Mouse (Mus musculus) heart, postnatal 10 days (tissue): Measurements from ENCODE around the gene Pard3b. TPM values are rescaled to one million over a fixed set of nuclear protein-coding genes. Genes with fewer than 3 reads are reported as not detected.

Experiments
- DNase-seq, 2 experiments: peaks; one replicate each; pipeline ENCODE4 v3.0.0; 2021
- intact Hi-C: fragments of 180-260 bp; cut with DNase I; formaldehyde crosslinking; loops from one replicate; pipeline ENCODE4 v1.15.1; 2025
- total RNA-seq, 2 experiments: library from RNA; stranded (reverse); gene quantifications; 2 replicates each; pipeline ENCODE4 v1.2.3; 2021

Gene Pard3b
- total RNA-seq, 2 experiments from 2014 or later: 16.4 to 16.6 TPM

DNA sequence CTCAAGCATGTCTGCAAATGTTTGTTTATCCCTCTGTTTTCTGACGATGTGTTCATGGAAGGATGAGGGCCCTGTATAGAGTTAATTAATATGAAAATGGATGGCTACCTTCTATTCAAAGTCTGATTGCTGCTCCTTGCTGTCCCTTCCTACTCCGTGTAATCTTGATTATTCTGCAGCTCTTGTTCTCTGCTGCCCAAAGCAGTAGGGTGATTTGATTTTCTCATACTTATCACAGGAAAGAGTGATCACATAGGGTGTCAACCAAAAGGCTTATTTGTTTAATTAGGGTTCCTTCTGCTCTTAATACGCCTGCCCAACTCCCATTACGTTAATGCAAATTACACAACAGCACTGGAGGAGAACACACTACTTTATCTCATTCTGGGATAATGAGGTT is 716.9 kb downstream of the Pard3b start:
- no peak for DNase-seq

GRCm38 (mm10) chr1:62374427-62375050 is 735.9 kb downstream of the Pard3b start:
- intact Hi-C loops: no loop called here
- DNase-seq: no peak

More for the DNA sequence above, 716.9 kb downstream of the Pard3b start:
- intact Hi-C loops: no loop called here

DNA sequence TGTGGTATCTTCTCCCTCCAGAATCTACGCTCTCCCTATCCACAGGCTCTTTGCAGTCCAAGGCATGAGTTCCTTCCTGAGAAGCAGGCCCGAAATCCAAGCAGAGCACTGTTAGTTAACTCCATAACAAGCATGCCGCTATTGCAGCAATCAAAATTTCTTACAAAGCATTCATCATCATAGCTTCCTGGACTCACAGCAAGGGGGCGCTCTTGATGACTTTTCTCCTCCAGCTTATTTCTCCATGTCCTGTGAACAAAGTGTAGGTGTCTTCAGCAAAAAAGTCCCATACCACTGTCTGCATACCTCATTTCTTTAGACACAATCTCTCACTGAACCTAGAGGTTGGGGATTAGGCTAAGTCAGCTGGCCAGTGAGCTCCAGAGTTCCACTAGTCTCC is 739.7 kb downstream of the Pard3b start:
- intact Hi-C loops: no loop called here
- DNase-seq: no peak

DNA sequence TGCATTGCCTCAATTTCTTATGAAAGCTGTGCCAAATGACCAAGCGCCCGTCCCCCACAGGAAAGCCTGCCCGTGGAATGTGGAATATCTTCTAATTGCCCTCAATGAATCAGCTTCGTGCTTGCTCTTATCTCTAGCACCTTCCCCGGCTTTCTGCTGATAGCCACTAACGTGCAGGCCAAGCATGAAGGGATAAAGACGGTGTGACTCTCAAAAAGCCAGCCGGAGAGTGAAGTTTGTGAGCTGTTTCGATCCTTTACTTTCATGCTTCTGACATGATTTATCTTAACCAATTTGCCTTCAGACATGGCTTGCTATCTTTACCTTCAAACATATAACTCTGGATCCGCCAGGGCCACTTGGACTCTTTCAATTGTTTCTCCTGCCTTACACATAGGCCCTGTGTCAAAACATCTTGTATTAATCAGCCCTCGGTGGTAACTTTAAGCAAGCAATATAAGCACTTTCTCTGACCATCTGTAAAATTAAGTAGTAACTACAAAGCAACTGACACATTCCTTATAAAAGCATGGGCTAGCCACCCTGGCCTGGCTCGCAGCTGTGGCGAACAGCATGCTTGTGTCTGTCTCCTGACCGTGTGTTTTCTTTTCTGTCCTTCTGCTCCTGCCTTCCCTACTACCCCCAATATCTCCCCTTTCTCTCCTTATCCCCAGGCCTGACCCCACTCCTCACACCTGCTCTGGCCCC is 744.3 kb downstream of the Pard3b start:
- intact Hi-C loops: no loop called here
- DNase-seq: peak; percentile 9 to 22

DNA sequence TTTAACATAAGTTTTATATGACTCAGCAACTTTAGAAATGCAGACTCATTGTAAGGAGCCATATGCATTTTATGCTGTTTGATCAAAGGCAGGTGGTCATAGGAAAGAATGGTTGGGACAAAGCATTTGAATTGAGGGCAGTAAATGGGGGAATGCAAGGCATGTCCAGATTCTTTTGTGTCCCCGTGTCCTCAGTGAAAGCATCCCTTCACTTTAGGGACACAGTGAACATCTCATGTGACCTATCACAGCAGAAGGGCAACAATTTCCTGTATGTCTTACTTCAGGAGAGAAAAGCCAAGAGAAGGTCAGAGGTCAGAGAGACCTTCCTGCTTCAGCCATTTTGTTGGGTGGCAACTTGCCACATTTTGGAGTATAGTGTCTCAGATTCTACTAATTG is 745.6 kb downstream of the Pard3b start:
- intact Hi-C loops: no loop called here
- no peak for DNase-seq

DNA sequence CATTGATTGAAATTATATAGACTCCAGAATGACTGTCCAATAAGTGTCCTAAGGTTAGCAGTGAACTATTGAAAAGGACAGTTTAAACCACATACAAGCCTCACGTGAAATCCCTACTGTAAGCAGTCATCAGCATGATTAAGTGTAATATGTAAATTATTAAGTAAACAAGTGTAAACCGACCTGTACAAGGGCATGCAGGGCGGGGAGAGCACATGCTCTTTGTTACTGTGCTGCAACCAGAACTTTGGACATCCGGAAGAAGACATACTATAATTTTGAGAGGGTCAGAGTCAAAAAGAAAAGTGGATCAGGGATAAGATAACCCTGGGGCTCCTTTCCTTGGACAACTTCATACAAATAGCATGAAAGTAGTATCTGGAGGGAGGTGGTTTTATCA is 749.4 kb downstream of the Pard3b start:
- no peak for DNase-seq

GRCm38 (mm10) chr1:62392863-62393262 is 754.2 kb downstream of the Pard3b start:
- intact Hi-C loops: no loop called here
- DNase-seq: no peak

More for the DNA sequence above, 749.4 kb downstream of the Pard3b start:
- intact Hi-C loops: no loop called here

DNA sequence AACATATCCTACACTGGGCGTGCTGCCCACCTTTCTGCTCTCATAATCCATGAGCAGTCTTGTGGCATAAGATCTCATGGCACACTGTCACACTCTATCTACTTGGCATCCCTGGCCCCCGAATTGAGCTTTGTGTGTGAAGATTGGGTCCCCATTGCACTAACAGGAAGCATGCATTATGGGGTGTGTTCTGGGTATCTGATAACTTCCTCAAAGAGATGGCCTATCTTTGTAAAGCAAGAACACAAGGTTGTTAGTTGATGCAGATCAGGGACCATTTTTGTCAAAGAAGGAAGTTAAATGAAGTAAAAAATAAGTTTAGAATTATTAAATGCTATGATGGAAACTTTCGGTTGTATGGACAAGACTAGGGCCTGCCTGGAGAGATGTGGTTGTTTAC is 755.9 kb downstream of the Pard3b start:
- intact Hi-C loops: no loop called here
- DNase-seq: no peak

GRCm38 (mm10) chr1:62398261-62398660 is 759.6 kb downstream of the Pard3b start:
- intact Hi-C loops: no loop called here
- DNase-seq: no peak

DNA sequence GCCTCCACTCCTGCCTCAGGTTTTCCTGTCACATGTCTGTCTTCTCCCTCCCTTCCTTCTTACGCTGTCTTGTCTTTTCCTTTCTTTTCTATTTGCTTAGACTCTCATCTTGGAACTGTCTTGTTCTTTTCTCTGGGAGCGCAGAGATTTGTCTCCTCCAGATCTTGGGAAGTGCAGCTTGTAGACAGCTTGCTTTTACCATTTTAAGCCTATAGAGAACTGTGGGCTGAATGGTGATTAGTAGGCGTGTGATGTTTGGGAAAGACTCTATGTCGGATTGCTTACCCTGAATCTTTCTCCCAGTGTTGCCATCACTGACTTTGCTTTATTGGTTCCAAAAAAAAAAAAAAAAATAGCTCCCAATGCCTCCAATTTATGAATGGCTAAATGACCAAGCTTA is 760.1 kb downstream of the Pard3b start:
- intact Hi-C loops: no loop called here
- DNase-seq: no peak

GRCm38 (mm10) chr1:62405061-62405460 is 766.4 kb downstream of the Pard3b start:
- intact Hi-C loops: loop anchor here (5.0 to 10.0 kb wide), 2 partner anchors 292 to 1220 kb away; no protein-coding TSS in a partner anchor
- DNase-seq: peak; percentile 21 to 35

GRCm38 (mm10) chr1:62411368-62411767 is 772.7 kb downstream of the Pard3b start:
- intact Hi-C loops: no loop called here
- DNase-seq: no peak

DNA sequence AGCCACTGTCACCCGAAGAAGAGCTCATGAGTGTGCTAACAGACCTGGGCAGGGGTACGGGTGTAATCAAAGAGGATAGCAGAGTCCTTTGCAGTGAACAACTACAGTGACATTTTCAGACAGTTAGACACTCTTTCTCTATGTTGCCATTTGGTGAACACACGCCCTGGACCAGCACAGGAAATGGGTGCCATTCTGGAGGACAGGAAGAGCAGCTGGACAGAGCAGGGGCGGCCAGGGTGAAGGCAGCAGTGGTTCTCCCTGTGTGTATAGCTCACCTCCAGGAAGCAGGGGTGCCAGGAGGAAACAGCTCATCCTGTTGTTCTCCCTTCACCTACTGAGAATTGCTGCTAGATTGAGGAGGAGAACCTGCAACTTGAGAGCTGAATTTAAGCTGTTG is 773.4 kb downstream of the Pard3b start:
- DNase-seq: no peak
- intact Hi-C loops: no loop called here

- no peak for DNase-seq
- intact Hi-C loops: no loop called here
Observed at GRCm38 (mm10) chr1:62412988-62413387, 774.4 kb downstream of the Pard3b start.

GRCm38 (mm10) chr1:62414521-62414920 is 775.9 kb downstream of the Pard3b start:
- no peak for DNase-seq
- intact Hi-C loops: no loop called here

DNA sequence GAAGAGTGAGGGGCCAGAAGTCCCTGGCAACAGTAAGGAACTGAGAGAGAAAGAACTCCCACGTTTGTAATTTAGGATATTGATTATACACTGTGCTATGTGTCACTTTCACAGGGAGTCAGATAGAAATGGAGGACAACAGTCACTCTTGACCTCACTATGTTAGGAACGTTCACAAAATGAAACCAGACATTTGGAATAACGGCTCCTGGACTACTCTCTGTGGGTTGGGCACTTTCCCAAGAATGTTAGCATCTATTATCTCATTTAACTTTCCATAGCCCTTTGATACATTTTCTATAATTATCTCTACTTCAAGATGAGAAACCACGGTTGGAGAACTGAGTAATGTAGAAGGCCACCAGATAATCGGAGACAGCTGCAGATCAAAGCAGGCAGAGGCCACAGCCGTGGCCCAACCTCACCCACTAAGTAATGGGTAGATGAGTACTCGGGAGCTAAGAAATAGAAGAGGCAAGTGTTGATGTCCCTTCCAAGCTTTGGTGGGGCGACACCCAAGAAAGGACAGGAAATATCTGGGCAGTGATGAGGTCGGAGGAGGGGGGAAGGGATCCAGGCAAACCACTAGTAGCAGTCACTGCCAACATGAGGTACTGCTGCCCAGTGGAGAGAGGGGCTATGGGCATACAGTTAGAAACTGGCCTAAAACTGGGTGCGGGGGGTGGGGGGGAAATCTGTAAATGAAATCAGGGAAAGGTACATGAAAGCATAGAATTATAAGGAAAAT is 778.2 kb downstream of the Pard3b start:
- DNase-seq: no peak
- intact Hi-C loops: no loop called here

DNA sequence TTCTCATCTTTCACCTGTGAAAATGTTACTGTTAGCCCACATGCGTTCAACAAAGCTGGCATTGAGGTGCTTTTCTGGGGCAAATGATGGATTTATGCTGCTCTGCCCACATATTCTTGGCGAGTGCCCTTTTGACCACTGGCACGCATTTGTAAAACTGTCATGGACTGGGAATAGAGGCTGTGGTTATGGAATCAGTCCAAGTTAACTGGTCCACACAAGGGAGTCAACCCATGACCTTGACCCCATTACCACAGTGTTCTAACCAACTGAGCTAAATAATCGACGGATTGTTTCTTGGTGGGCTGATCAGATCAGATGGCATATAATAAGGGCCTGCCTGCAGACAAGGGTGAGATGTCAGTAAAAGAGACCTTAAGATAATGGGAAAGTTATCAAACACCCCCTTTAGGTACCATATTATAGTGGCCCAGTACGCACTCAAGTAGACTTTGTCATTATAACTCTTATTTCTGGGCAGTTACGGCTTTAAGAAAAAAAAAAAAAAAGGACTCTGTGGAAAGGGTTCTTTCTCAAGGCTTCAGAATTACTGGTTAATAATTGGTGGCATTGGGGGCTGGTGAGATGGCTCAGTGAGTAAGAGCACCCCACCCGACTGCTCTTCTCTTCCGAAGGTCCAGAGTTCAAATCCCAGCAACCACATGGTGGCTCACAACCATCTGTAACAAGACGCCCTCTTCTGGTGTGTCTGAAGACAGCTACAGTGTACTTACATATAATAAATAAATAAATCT is 784.4 kb downstream of the Pard3b start:
- DNase-seq: no peak
- intact Hi-C loops: no loop called here

DNA sequence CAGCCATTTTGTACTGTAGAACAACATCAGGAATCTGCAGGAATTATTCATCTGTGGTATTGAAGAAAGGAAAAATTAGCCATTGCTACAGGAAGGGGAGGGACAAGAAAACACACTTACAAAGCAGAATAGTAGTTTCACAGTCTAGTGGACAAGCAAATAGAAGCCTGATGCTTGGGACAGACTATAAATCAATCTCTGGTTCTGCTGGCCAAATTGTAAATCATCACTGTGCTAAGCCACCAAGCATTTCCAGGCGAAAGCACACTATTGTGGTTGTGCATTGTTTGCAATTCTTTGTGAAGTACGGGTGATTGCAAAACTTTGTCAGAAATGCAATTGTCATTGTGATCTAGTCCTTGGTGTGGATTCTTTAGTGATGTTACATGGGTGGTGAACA is 786.7 kb downstream of the Pard3b start:
- DNase-seq: no peak
- intact Hi-C loops: no loop called here

DNA sequence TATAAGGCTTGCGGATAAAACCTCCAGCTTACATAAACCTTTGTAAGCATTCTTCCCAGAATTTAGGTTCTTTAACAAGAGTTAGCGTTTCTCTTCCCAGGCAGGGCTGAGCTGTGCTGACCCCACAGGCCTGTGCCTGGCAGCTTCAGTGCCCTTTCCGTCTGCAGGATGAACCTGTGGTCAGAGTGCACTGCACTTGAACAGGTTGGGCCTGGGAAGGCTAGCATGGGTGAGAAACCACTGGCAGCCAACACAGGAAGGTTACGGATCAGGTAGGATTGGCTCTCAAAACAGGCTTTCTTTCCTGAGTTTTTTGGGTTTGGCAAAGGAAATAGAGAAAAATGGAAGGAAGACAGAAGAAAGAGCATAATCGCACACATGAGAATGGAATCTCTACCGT is 790.1 kb downstream of the Pard3b start:
- intact Hi-C loops: no loop called here
- no peak for DNase-seq

DNA sequence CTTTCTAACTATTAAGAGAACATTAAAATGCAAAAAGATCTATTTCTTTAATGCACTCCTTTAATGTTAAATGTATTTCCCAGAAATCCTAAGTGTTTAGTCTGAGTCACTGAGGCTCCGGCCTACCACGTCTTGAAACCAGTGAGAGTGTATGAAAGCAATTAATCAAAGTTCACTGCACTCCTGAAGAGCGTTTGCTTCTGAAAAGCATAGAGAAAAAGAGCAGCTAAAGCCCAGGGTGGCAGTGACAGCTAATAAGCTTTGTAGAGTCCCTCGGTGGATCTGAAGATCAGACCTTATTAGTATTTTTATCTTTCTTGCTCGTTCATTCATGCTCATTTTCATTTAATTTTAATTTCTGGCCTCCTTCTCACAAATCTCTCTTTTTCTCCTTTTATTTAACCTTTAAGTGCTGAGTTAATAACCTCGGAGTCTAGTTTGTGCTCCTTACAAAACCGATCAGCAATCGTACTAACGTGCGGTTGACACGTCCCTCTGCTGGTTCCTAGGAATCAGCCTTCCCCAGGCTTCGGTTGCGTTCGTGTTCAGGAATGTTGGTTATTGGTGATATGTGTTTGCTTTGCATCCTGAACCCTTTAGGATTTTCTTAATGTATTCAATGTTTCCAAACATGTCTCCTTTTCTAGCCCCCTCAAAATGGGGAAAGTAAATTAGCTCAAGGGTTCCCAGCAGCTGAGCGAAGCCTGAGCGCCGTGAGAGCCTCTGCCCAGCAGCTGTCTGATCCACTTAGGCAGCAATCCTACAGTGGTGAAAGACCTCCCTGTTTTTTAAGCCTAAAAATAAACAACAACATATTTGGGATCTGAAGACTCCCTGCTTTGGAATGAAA is 790.9 kb downstream of the Pard3b start:
- DNase-seq: no peak
- intact Hi-C loops: no loop called here
